Mouse (Mus musculus): ENCODE data around the gene Psmd9.
"Not testable (repeated sequence)": the region's sequence is repeated elsewhere in the genome, so short reads cannot be mapped to it uniquely, and the experiment has no call there.

The Psmd9 gene

DNA sequence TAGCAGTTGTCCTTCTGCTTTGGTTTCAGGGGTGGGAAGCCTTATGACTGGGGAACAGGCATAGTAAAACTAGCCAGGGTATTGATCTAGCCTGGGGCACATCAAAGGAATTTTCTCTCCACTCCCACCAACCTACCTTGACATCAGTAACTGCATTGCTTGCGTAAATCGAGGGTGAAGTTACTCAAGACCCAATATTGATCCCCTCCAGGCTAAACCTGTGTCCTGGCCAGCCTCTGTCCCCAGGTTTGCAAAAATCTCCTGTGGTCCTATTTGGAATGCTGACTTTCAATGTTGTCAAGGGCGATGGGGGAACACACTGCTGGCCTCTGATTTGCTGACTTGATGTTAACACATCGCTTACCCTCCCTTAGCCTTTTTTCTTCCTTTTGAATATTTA lies 27.5 kb downstream of the Psmd9 start:
- DNase-seq = no peak

DNA sequence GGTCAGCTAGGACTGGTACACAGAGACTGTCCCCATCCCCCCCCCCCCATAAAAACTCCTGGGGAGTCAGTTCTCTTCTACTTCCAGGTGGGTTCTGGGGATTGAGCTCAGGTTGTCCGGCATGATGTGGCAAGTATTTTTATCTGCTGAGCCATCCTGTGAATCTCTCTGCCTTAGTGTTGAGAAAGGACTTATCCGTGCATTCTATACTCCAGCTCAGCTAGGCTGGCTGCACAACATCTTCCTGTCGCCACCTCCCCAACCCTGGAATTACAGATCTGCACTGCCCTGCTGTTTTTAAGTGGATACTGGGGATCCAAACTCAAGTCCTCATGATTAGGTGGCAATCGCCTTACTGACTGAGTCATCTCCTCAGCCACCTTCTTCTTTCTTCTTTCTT lies 29.3 kb downstream of the Psmd9 start:
- no peak for DNase-seq

DNA sequence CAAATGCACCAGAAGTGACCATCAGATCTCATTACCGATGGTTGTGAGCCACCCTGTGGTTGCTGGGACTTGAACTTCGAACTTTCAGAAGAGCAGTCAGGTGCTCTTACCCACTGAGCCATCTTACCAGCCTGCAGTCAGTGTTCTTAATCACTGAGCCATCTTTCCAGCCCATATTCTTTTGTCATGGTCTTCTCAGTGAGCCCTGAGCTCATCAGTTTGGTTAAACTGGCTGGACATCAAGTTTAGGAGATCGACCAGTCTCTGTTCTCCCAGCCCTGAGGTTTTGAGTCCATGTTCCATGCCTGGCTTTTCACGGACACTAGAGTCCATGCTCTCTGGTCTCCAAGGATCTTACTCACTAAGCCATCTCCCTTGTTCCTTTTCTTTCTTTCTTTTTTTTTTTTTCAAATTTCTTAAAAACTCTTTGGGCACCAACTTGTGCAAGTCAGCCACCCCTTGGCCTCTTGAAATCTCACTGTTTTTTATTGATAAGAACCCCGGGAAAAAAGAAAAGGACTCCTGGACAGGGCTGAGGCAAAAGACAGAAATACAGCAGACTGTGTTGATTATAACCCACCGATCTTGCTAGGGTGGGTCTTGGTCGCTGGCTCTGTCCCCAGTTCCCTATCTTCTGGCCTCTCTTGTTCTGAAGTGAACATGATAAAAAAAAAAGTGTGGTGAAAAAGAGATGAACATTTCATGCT lies 31.8 kb downstream of the Psmd9 start:
- DNase-seq = not testable (repeated sequence)

DNA sequence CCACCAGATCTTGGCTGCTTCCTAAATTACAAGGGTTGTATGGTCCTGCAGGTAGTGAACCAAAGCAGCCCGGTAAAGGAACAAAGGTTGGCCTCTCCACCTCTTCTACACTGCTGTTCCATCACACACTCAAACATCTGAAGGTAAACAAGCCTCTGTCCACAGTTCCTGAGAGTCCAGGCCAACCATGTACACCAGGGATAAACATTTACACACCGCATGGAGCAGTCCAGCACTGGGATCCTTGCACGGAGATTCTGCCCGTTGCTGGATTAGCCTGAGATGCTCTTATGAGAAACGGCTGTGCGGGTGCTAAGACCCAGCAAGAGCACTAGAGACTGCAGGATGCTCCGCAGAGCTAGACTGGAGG lies 32.3 kb downstream of the Psmd9 start:
- DNase-seq = no peak

DNA sequence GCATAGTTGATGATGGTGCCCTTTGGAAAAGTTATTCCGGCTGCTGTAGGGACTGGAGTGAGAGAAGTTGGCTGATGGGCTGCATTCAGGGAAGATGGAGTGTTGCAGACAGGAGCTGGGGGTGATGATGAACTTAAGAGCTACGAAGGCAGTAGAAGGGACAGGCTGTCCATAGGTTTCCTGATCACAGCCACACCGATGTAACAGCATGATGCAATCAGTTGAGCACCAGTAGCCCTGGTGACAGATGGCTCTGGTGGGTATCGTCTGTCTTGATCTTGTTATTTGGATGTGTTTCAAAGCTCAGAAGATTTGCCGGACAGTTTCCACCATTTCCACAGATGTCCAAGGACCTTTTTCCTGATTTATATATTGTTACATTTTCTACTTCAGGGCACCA lies 32.8 kb downstream of the Psmd9 start:
- no peak for DNase-seq

DNA sequence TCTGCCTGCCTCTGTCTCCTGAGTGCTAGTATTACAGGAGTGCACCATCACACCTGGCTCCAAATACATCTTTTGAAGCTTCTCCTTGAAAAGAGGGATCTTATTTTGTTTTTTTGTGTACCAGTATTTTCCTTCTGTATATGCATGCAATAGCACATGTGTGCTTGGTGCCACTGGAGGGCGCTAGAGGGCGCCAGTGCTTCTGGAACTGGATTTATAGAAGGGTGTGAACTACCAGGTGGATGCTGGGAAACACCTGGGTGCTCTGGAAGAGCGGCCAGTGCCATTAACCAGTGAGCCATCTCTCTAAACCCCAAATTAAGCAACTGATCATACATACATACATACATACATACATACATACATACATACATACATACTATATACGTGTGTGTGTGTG lies 33.6 kb downstream of the Psmd9 start:
- not testable (repeated sequence) for DNase-seq

DNA sequence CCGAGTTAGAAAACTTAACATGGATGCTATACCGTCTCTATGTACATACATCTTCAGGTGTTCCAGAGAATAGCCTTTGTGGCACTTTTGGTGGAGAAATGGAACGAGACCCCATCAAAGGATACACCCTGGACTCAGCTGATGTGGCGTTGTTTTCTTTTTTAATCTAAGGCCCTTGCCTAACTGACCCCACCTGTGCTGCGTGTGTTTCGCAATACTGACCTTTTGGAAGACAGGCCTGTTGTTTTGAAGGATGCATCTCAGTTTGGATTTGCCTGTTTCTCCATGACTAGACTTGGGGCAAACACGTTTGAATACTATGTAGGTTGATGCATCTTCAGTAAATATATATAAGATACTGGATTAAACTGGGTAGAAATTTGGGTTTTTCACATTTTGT lies 34.4 kb downstream of the Psmd9 start:
- DNase-seq = not testable (repeated sequence)

DNA sequence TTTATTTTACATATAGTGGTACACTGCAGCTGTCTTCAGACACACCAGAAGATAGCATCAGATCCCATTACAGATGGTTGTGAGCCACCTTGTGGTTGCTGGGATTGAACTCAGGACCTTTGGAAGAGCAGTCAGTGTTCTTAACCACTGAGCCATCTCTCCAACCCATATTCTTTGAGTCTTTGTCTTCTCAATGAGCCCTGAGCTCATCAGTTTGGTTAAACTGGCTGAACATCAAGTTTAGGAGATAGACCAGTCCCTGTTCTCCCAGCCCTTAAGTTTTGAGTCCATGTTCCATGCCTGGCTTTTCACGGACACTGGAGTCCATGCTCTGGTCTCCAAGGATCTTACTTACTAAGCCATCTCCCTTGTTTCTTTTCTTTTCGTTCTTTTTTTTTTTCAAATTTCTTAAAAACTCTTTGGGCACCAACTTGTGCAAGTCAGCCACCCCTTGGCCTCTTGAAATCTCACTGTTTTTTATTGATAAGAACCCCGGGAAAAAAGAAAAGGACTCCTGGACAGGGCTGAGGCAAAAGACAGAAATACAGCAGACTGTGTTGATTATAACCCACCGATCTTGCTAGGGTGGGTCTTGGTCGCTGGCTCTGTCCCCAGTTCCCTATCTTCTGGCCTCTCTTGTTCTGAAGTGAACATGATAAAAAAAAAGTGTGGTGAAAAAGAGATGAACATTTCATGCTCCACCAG lies 53.3 kb downstream of the Psmd9 start:
- not testable (repeated sequence) for DNase-seq

DNA sequence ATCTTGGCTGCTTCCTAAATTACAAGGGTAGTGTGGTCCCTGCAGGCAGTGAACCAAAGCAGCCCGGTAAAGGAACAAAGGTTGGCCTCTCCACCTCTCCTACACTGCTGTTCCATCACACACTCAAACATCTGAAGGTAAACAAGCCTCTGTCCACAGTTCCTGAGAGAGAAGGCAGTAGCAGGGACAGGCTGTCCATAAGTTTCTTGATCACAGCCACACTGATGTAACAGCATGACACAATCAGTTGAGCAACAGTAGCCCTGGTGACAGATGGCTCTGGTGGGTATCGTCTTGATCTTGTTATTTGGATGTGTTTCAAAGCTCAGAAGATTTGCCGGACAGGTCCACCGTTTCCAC lies 53.8 kb downstream of the Psmd9 start:
- no peak for DNase-seq

DNA sequence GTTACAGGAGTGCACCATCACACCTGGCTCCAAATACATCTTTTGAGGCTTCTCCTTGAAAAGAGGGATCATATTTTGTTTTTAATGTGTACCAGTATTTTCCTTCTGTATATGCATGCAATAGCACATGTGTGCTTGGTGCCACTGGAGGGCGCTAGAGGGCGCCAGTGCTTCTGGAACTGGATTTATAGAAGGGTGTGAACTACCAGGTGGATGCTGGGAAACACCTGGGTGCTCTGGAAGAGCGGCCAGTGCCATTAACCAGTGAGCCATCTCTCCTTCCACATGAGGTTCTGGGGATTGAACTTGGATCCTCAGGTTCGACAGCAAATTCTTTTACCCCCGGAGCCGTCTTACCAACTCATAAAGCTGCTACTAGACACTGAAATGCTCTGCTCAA lies 54.6 kb downstream of the Psmd9 start:
- not testable (repeated sequence) for DNase-seq

DNA sequence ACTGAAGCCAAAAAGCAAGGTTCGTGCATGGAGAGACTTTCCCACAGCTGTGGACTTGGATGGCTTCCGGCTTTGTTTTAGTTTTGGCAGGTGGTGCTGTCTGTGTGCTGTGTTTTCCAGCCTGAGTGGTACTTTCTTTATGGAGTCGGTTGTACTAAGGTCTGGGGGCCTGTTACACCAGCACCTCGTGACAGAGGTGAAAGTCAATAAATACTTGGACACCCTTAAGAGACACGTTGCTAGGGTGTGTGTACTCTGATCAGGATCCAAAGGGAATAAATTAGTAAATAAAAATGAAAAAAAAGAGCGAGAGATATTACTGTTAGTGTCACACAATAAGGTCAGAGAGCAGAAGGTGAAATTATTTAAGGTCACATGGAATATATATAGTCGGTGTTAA lies 57.6 kb downstream of the Psmd9 start:
- no peak for DNase-seq

DNA sequence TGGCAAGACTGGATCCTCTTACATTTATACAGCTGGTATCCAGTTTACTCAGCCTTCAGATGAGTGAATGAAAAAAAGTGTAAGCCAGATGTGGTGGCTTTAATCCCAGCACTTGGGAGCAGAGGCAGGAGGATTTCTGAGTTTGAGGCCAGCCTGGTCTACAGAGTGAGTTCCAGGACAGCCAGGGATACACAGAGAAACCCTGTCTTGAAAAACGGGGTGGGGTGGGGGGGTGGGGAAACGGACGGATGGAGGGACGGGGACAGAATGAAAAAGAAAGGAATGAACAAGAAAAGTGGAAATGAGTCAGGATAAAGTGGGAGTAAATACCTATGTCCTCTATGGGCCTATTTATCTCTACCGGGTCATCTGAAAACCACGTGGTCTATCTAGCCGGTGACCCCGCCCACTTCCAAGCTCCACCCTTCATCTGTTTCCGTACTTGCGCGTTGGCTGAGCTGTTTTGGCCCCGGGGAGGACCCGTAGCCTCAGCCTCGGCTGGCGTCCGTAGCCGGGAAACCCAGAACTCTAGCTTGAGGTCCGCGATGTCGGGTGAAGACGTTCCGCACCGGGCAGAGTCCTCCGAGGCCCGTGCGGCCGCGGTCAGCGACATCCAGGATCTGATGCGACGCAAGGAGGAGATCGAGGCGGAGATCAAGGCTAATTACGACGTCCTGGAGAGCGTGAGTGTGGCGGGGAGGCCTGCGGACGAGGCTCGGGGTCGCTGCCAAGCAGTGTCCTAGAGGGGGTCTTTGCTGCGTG lies 58.7 kb downstream of the Psmd9 start:
- peak; percentile 95 for DNase-seq

DNA sequence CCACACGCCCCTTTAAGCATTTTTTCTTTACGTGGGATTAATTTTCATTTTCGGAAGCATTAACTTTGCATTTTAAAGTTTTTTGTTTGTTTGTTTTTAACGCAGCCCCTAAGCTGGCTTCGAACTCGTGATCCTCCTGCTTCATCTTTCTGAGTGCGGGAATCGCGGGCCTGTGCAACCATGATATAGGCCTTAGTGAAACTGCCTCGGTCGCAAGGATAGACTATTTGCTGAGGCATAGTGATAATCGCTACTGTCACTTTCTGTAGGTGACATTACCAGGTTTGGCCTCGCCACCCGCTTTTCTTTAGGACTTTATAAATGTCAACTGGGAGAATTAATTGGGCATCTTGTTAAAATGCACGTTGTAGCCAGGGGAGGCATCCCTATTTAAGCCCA lies 59.3 kb downstream of the Psmd9 start:
- no peak for DNase-seq

DNA sequence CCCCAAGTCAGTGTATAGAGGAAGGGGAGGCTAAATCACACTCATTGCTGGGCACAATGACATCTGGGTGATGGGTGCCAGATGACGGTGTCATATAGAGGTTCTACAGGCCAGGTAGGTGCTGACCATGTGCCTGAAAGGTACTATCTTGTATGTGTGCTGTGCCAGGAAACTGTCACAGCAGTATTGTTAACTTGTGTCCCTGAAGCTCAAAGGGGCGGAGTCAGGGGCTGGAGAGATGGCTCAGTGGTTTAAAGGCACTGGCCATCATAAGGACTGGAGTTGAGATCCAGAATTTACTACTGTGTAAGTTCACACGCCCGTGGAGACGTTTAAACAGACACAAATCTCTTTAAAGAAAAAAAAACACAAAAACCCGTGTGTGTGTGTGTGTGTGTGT lies 60.1 kb downstream of the Psmd9 start:
- no peak for DNase-seq

DNA sequence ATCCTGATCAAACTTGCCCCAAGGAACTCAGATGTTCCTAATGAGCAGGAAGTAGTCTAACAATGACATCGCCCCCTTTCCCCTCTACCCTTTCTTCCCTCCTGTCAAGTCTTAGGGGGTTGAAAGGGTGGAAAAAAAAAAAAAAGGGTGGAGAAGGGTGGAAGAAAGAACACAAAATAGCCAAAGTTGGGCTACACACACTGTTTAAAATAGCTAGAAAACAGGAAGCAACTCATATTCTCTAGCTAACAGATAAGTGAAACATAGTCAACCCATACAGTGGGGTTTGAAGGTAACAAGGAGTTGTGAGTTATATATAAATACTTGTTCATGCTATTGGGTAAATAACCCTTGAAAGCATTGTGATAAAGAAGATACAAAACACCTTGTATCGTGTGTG lies 63.0 kb downstream of the Psmd9 start:
- DNase-seq = no peak

DNA sequence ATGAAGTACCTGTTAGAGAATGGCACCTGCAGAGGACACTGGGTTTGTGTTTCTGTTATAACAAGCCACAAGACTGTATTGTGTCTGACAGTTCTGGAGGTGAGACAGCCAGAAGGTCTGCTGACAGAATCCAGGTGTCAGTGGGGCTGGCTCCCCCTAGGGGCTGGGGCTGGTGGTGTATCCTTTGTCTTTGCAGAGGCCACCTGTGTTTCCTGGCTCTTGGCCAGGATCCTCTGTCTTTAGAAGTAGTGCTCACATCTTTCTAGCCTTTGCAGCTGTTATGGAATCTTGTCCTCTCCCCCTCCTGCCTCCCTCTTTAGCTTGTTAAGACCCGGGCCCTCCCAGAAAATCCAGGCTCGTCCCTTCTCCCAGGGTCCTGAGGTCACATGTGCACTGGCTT lies 66.5 kb downstream of the Psmd9 start:
- DNase-seq = peak; percentile 41

DNA sequence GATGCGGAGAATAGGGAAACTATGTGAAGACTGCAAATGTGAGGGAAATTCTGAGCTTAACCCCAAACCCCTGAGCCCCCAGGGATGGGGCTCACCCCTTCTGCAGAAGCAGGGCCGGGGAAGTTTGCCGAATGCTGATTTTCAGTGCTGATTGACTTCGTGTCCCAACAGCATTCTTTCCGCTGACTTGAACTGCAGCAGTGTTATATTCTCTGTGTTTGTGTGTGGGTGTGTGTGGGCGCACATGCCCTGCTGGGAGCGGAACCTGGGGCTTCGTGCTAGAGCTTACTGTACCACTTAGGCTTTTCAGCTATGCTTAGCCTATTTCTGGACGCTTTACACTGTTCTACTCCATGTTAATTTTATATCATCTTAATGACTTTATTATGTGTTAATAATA lies 67.2 kb downstream of the Psmd9 start:
- DNase-seq = no peak

DNA sequence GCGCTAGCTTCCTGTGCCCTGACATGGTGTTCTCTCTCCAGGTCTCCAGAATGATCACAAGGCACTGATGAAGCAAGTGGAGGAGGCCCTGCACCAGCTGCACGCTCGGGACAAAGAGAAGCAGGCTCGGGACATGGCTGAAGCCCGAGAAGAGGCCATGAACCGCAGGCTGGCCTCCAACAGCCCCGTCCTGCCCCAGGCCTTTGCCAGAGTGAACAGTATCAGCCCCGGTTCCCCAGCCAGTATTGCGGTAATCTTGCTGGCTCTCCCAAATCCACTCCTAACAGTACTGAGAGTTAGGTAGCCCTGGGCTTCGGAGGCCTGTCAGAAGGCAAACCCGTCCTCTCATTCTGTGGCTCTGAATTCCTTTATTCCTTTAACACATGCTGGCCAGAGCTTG lies 70.3 kb downstream of the Psmd9 start:
- no peak for DNase-seq

DNA sequence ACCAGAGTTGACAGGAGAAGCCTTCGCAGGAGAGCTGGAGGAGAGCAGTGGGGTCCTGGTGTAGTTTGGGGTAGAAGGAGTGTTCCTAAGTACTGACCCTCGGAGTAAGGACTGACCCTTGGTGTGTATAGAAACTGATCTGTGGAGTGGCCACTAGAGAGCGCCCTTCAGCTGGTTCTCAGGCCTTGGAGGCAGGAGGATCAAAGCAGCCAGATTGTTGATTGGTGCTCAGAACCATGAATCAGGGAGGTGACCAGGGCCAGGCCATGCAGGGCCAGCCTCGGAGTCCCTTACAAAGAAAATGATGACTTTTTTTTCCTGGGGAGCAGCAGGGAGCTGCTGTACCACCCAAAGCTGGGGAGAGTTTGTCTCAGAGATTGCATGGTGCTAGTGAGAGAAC lies 76.3 kb downstream of the Psmd9 start:
- DNase-seq = peak; percentile 55

DNA sequence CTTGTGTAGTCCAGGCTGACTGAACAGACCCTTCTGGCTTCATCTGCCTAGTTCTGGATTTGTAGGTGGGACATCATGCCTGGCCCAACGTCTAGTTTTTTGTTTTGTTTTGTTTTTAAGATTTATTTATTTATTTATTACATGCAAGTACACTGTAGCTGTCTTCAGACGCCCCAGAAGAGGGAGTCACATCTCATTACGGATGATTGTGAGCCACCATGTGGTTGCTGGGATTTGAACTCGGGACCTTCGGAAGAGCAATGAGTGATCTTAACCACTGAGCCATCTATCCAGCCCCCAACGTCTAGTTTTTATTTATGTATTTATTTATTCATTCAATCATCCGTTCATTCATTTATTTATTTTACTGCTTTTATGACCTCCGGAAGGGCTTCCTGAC lies 82.2 kb downstream of the Psmd9 start:
- DNase-seq = no peak

DNA sequence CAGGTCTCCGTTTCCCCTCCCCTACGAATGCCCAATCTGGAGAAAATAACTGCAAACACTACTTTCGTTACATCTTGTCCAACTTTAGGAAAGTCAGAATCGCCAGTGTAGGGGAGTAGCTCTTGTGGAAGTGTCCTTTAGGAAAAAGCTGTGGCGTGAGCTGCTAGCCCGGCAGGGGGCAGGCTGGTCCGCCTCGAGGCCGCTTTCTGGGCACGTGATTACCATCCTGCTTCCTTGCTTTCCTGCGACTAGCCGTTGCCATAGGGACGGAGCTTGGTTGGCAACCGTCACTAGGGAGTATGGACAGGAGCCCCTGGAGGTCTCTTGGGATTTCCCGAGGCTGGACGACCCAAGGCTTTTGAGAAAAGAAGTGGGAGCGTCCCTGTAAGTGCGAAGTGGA lies 82.6 kb downstream of the Psmd9 start, which contains the start of gene Wdr66:
Wdr66 (plus strand) TSS at position 269 of the 400 bp plus-strand sequence.
- DNase-seq = peak; percentile 67

DNA sequence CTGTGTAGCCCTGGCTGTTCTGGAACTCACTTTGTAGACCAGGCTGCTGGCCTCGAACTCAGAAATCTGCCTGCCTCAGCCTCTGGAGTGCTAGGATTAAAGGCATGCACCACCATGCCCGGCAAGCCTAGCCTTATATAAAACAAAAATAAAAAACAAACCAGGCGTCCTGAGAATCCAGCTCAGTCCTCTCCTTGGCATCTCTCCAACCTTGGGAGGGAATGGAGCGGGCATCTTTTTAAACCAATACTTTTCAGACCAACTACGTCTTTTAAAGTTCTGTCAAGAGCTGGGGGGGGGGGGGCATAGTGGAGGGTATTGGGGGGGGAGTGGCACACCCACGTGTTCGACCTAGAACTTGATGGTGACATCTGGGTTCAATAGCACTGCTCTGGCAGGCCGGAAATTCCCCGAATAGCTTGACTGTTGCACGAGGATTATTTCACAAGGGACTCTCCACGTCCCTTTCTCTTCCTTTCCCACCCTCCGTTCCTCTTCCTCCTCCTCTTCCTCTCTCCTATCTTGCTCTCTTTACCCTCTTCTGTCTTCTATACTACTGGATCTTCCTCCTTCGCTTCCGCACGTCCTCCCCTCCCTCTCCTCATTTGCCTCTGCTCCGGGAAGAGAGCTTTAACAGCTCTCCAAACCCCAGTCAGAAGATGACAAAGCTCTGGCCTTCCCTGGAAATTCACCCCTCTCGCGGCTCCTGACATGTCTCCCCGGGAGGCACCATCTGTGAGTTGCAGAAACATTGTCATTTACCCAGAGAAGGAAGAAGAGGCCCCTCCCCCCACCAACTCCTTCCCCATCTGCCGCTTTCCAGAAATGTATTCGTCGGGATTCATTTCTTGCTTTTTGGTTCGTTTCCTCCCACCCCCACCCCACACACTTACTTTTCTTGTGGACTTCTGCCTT lies 87.9 kb downstream of the Psmd9 start:
- peak; percentile 36 for DNase-seq

DNA sequence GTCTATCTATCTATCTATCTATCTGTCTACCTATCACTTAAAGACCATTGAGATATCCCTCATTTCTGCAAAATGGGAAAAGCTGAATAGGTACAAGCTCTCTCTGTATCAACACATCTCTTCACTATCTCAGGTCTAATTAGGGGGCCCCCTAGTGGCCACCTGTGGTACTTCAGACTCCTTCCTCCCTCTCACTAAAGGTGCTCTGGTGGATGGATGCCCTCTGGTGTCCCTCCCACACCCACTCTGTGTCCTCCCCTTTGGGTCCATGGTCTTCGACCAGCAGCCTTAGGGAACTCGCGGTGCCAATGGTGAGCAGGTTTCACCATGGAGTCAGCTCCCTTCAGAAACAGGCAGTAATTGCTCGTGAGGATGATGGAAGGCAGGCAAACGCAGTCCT lies 89.8 kb downstream of the Psmd9 start:
- peak; percentile 82 for DNase-seq
